Mouse (Mus musculus): ENCODE results near the gene Ldhd.

Gene Ldhd

DNA sequence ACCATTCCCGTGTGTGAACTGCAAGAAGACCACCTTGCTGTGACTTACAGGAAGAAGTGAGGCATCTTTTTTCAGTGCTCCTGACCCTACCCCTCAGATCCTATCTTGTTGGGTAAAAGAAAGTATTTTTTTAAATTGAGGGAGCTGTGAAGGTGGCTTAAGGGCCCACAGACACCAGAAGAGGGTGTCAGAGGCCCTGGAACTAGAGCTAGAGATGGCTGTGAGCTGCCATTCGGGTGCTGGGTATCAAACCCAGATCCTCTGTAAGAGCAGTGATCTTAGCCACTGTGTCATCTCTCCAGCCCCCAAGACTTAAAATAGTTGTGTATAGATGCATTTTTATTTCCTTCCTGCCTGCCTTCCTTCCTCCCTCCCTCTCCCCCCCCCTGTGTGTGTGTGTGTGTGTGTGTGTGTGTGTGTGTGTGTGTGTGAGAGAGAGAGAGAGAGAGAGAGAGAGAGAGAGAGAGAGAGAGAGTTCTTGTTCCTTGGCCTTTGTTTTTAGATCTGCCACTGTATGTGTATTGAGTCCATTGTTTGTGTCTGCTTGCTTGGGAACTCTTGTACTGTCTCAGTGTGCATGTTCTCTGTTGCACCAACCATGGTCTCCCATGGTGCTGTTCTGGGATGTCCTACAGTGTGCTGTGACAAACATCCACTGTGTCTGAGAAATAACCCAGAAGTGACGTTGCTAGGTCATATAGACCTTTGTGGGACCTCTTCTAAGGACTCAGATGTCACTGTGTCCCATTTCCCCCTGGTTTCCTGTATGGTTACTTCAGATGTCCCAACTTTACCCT lies 35.9 kb downstream of the Ldhd start:
- DNase-seq: no peak

- no peak for DNase-seq
Observed at GRCm38 (mm10) chr8:111592390-111592910, 37.7 kb downstream of the Ldhd start.

GRCm38 (mm10) chr8:111591176-111591575 lies 39.0 kb downstream of the Ldhd start:
- DNase-seq: no peak

DNA sequence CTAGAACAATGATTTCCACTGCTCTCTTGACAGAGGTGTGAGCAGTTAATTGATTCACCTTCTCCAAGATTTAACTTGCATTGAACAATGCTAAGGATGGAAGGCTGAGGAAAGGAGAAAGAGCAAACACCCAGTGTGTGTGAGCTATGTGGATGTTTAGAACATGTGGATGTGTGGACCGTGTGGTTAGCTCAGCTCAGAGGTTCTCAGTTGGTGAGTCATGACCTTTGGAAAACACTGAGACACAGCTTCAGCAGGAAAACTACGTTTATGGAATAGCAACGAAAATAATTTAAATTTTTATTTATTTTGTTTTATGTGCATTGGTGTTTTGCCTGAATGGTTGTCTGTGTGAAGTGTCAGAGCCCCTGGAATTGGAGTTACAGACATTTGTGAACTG lies 40.0 kb downstream of the Ldhd start:
- no peak for DNase-seq

GRCm38 (mm10) chr8:111588336-111588735 lies 41.8 kb downstream of the Ldhd start:
- DNase-seq: no peak

- DNase-seq: no peak
Observed at GRCm38 (mm10) chr8:111587545-111588094, 42.6 kb downstream of the Ldhd start.

GRCm38 (mm10) chr8:111584946-111585345 lies 45.2 kb downstream of the Ldhd start:
- DNase-seq: no peak

DNA sequence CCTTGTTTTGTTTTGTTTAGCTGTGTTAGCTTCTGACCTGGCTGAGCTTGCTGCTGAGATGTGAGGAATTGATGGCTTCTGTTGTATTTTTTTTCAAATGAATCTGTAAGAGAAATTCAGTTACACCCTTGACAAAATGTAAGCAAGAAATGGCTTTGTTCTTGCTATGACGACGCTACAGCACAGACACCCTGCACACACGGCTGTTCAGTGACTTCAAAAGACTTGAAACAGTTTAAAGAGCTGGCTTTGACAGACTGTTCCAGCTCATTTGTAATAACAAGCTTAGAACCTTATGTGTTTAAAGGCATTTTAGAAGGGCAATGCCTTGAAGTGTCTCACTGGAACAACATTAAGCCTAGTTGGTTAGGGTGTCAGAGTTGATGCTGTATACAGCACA lies 47.8 kb downstream of the Ldhd start:
- no peak for DNase-seq

DNA sequence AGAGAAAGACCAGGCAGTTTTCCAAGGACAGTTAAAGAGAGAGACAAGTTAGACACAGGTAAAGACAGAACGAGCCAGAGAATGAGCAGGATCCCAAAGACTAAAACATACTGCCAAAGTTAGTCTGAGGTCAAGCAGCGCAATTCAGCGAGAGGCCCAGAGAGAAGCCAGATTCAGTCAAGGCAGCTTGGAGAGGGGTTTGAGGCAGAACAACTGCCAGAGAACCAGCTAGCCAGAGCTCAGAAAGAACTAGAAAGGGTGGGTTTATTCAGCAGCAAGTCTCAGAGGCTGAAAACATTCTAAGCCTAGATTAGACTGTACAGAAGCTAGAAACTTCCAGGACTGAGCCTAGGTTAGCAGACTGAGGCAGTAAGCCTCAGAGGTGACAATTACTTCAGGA lies 49.9 kb downstream of the Ldhd start:
- peak; percentile 43 to 46 for DNase-seq

GRCm38 (mm10) chr8:111579318-111579717 lies 50.9 kb downstream of the Ldhd start:
- no peak for DNase-seq

DNA sequence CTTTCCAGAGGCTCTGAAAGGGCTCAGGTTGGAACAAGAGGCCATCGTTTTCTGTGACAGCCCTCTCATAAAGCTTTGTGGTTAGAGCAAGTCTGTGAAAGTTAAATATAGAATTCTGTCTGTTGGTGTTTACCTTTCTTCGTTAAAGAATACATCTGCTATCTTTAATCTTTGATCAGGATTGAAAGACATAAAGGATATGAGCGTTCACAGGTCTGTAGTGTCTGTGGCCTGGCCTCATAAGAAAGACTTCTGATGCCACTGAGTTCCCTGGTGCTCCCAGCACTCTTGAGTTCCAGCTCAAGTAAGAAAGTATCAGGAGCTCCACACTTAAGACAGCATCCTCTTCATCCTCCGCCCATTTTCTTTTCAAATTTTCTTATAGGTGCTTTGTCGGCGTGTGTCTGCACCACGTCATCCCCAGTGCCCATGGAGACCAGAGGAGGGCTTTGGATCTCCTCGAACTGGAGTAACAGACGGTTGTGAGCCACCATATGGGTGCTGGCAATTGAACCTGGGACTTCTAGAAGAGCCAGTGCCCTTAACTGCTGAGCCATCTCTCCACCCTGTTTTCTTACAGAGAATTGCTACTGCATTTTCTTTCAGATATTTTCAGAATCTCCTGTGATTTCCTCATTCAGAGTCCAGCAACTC lies 52.2 kb downstream of the Ldhd start:
- no peak for DNase-seq

GRCm38 (mm10) chr8:111576501-111576900 lies 53.7 kb downstream of the Ldhd start:
- no peak for DNase-seq

GRCm38 (mm10) chr8:111575492-111575891 lies 54.7 kb downstream of the Ldhd start:
- no peak for DNase-seq

GRCm38 (mm10) chr8:111574016-111574415 lies 56.2 kb downstream of the Ldhd start:
- no peak for DNase-seq
